Mouse (Mus musculus) hindbrain, embryonic 12.5 days (tissue): ENCODE measurements around the gene Rgs4. TPM values are rescaled to one million over a fixed set of nuclear protein-coding genes. Genes with fewer than 3 reads are reported as not detected.

Experiments used
- ATAC-seq: fragments of 200-750 bp; cut with Nextera tagmentation; 2 replicates; pipeline ENCODE4 v1.8.0; 2017; ENCODE audit warnings: moderate TSS enrichment; ENCODE audit not compliant: low FRiP score
- H3K27ac ChIP-seq: fragments of 300-500 bp; sonication (generic); 2 replicates; pipeline ENCODE4 v1.5.1; 2016; ENCODE audit warnings: mild to moderate bottlenecking
- H3K27me3 ChIP-seq: fragments of 300-500 bp; sonication (generic); 2 replicates; pipeline ENCODE4 v1.6.1; 2016; ENCODE audit warnings: mild to moderate bottlenecking
- H3K36me3 ChIP-seq: fragments of 300-500 bp; sonication (generic); 2 replicates; pipeline ENCODE4 v1.6.1; 2016; ENCODE audit warnings: mild to moderate bottlenecking
- H3K4me1 ChIP-seq: fragments of 300-500 bp; sonication (generic); 2 replicates; pipeline ENCODE4 v1.6.1; 2016
- H3K4me2 ChIP-seq: fragments of 300-500 bp; sonication (generic); replicated peaks from 2 replicates; pipeline ENCODE4 v1.6.1; 2016; ENCODE audit warnings: mild to moderate bottlenecking
- H3K4me3 ChIP-seq: fragments of 300-500 bp; sonication (generic); 2 replicates; pipeline ENCODE4 v1.5.1; 2016; ENCODE audit warnings: mild to moderate bottlenecking
- H3K9ac ChIP-seq: fragments of 300-500 bp; sonication (generic); 2 replicates; pipeline ENCODE4 v1.6.1; 2016; ENCODE audit warnings: mild to moderate bottlenecking, moderate library complexity
- H3K9me3 ChIP-seq: fragments of 300-500 bp; sonication (generic); replicated peaks from 2 replicates; pipeline ENCODE4 v1.6.1; 2016; ENCODE audit warnings: mild to moderate bottlenecking
- WGBS: fragments of 180-500 bp; shearing (Covaris S2); methylation state at CpG from one replicate; pipeline ENCODE4 v1.1.7; 2016; 5-methylcytosine and 5-hydroxymethylcytosine counted together
- polyA plus RNA-seq: library from polyadenylated mRNA; unstranded; fragments of >200 nt; fragmentation: Nextera tagmentation; extraction: Ambion mirVana; gene quantifications from 2 replicates; pipeline ENCODE4 v1.2.1, GENCODE M21; 2016

The Rgs4 gene
- polyA plus RNA-seq, 1 experiment from 2014 or later, result 20.1 TPM

- Histone ChIP-seq H3K9me3 (no peaks in the 10 kb centered on the region), H3K36me3 (no peaks in the 10 kb centered on the region), H3K4me1 (no peaks in the 10 kb centered on the region), H3K27ac (no peak overlapping the region), H3K4me2 (no peak overlapping the region), H3K9ac (no peak overlapping the region), H3K27me3 (no peaks in the 10 kb centered on the region), H3K4me3 (no peak overlapping the region)
- WGBS, result 80% methylated on average over 6 of the region's 6 CpGs
- ATAC-seq, result no peak
Measured at GRCm38 (mm10) chr1:169736139-169736538, 11.3 kb downstream of the Rgs4 start.

GRCm38 (mm10) chr1:169730599-169731100, 16.8 kb downstream of the Rgs4 start:
- H3K27me3 ChIP-seq, result no peaks in the 10 kb centered on the region
- no peak overlapping the region for H3K9ac ChIP-seq
- H3K4me2 ChIP-seq, result no peak overlapping the region
- H3K4me1 ChIP-seq, result no peaks in the 10 kb centered on the region
- H3K36me3 ChIP-seq, result no peaks in the 10 kb centered on the region
- H3K4me3 ChIP-seq, result no peak overlapping the region
- H3K27ac ChIP-seq, result no peak overlapping the region
- WGBS, result 56% methylated on average over 7 of the region's 7 CpGs
- no peak for ATAC-seq
- H3K9me3 ChIP-seq, result no peaks in the 10 kb centered on the region

- Histone ChIP-seq H3K4me2 (no peak overlapping the region), H3K9me3 (no peaks in the 10 kb centered on the region), H3K9ac (no peak overlapping the region), H3K27me3 (no peaks in the 10 kb centered on the region), H3K27ac (no peak overlapping the region), H3K36me3 (no peaks in the 10 kb centered on the region), H3K4me3 (no peak overlapping the region), H3K4me1 (no peaks in the 10 kb centered on the region)
- no peak for ATAC-seq
- WGBS, result 72% methylated on average over 3 of the region's 3 CpGs
Measured at GRCm38 (mm10) chr1:169726319-169726718, 21.1 kb downstream of the Rgs4 start.

- H3K4me1 ChIP-seq, result no peaks in the 10 kb centered on the region
- 80% methylated on average over 2 of the region's 2 CpGs for WGBS
Measured at GRCm38 (mm10) chr1:169721836-169722235, 25.6 kb downstream of the Rgs4 start.

GRCm38 (mm10) chr1:169704395-169705087, 42.9 kb downstream of the Rgs4 start:
- Histone ChIP-seq H3K4me1 (no peaks in the 10 kb centered on the region), H3K4me3 (no peak overlapping the region), H3K4me2 (no peak overlapping the region), H3K9ac (no peak overlapping the region), H3K27me3 (no peaks in the 10 kb centered on the region), H3K27ac (no peak overlapping the region), H3K36me3 (no peaks in the 10 kb centered on the region), H3K9me3 (no peaks in the 10 kb centered on the region)
- WGBS, result 90% methylated on average over 4 of the region's 4 CpGs
- no peak for ATAC-seq

More at GRCm38 (mm10) chr1:169721836-169722235, 25.6 kb downstream of the Rgs4 start:
- no peaks in the 10 kb centered on the region for H3K27me3 ChIP-seq
- H3K9ac ChIP-seq, result no peak overlapping the region
- ATAC-seq, result no peak
- H3K36me3 ChIP-seq, result no peaks in the 10 kb centered on the region
- no peaks in the 10 kb centered on the region for H3K9me3 ChIP-seq
- H3K27ac ChIP-seq, result no peak overlapping the region
- H3K4me3 ChIP-seq, result no peak overlapping the region
- no peak overlapping the region for H3K4me2 ChIP-seq

- Histone ChIP-seq H3K4me2 (no peak overlapping the region), H3K9ac (no peak overlapping the region), H3K27ac (no peak overlapping the region), H3K27me3 (no peaks in the 10 kb centered on the region), H3K4me1 (no peaks in the 10 kb centered on the region), H3K36me3 (no peaks in the 10 kb centered on the region), H3K9me3 (no peaks in the 10 kb centered on the region), H3K4me3 (no peak overlapping the region)
- WGBS, result 85% methylated on average over 2 of the region's 2 CpGs
- ATAC-seq, result no peak
Measured at GRCm38 (mm10) chr1:169699184-169699583, 48.3 kb downstream of the Rgs4 start.

- Histone ChIP-seq H3K4me1 (peaks cover 4% of the 10 kb centered on the region; the same call in 1 of the 2 replicates), H3K9ac (no peak overlapping the region), H3K4me2 (no peak overlapping the region), H3K36me3 (no peaks in the 10 kb centered on the region), H3K4me3 (no peak overlapping the region), H3K27ac (no peak overlapping the region), H3K27me3 (no peaks in the 10 kb centered on the region), H3K9me3 (no peaks in the 10 kb centered on the region)
- ATAC-seq, result no peak
- WGBS, result 59% methylated on average over 4 of the region's 4 CpGs
Measured at GRCm38 (mm10) chr1:169697236-169697635, 50.2 kb downstream of the Rgs4 start.

- Histone ChIP-seq H3K4me2 (no peak overlapping the region), H3K4me3 (no peak overlapping the region), H3K9me3 (no peaks in the 10 kb centered on the region), H3K27me3 (no peaks in the 10 kb centered on the region), H3K36me3 (no peaks in the 10 kb centered on the region), H3K27ac (no peak overlapping the region), H3K4me1 (peaks cover 4% of the 10 kb centered on the region; the same call in 1 of the 2 replicates), H3K9ac (no peak overlapping the region)
- ATAC-seq, result no peak
- 94% methylated on average over 3 of the region's 3 CpGs for WGBS
Measured at GRCm38 (mm10) chr1:169695356-169695755, 52.1 kb downstream of the Rgs4 start.

GRCm38 (mm10) chr1:169693537-169693936, 53.9 kb downstream of the Rgs4 start:
- H3K4me1 ChIP-seq, result peaks cover 4% of the 10 kb centered on the region; the same call in 1 of the 2 replicates
- ATAC-seq, result no peak
- H3K9ac ChIP-seq, result no peak overlapping the region
- H3K9me3 ChIP-seq, result no peaks in the 10 kb centered on the region
- H3K4me2 ChIP-seq, result no peak overlapping the region
- H3K36me3 ChIP-seq, result no peaks in the 10 kb centered on the region
- 59% methylated on average over 3 of the region's 3 CpGs for WGBS
- no peak overlapping the region for H3K27ac ChIP-seq
- no peak overlapping the region for H3K4me3 ChIP-seq
- no peaks in the 10 kb centered on the region for H3K27me3 ChIP-seq

GRCm38 (mm10) chr1:169693040-169693439, 54.4 kb downstream of the Rgs4 start:
- Histone ChIP-seq H3K4me3 (no peak overlapping the region), H3K27ac (no peak overlapping the region), H3K27me3 (no peaks in the 10 kb centered on the region), H3K9me3 (no peaks in the 10 kb centered on the region), H3K4me2 (no peak overlapping the region), H3K4me1 (peaks cover 4% of the 10 kb centered on the region; the same call in 1 of the 2 replicates), H3K9ac (no peak overlapping the region), H3K36me3 (no peaks in the 10 kb centered on the region)
- 53% methylated on average over 2 of the region's 2 CpGs for WGBS
- peak; percentile 52; the same call in 1 of the 2 replicates for ATAC-seq

Other genes starting within 250 kb of the Rgs4 start
- gene Nuf2, start 216.2 kb downstream of the Rgs4 start, polyA plus RNA-seq, result 47.1 and 47.9 TPM in 2 replicates
- gene Rgs5, start 92.1 kb downstream of the Rgs4 start, polyA plus RNA-seq, result 5.3 and 5.8 TPM in 2 replicates
- gene Ccdc190, start 181.0 kb upstream of the Rgs4 start, polyA plus RNA-seq, result 0.65 and 0.89 TPM in 2 replicates
- gene Hsd17b7, start 221.6 kb upstream of the Rgs4 start, polyA plus RNA-seq, result 21.9 and 29.4 TPM in 2 replicates